Mouse (Mus musculus) ovary, postnatal 10 days (tissue): ENCODE results near the gene Slc30a4.

Experiments
- DNase-seq: peaks from one replicate; pipeline ENCODE4 v3.0.0; 2022; ENCODE audit warnings: low spot score

Slc30a4 gene

GRCm38 (mm10) chr2:122702181-122703036, at the start of gene Slc30a4:
Gene Slc30a4 (minus strand): TSS chr2:122702663.
- DNase-seq, result peak; percentile 43

- DNase-seq, result no peak
These were observed 44.0 kb upstream of the Slc30a4 start for GRCm38 (mm10) chr2:122746461-122746860.

- DNase-seq, result no peak
These were observed 36.6 kb upstream of the Slc30a4 start for GRCm38 (mm10) chr2:122739023-122739422.

GRCm38 (mm10) chr2:122737894-122738830, 35.7 kb upstream of the Slc30a4 start, which contains the start of gene Bloc1s6:
Gene Bloc1s6 (plus strand): TSS chr2:122738503.
- peak; percentile 77 for DNase-seq

GRCm38 (mm10) chr2:122731456-122731855, 29.0 kb upstream of the Slc30a4 start:
- DNase-seq, result no peak

GRCm38 (mm10) chr2:122725604-122726003, 23.1 kb upstream of the Slc30a4 start:
- no peak for DNase-seq

GRCm38 (mm10) chr2:122720564-122720963, 18.1 kb upstream of the Slc30a4 start:
- no peak for DNase-seq

GRCm38 (mm10) chr2:122719232-122719631, 16.8 kb upstream of the Slc30a4 start:
- no peak for DNase-seq

GRCm38 (mm10) chr2:122716301-122716842, 13.9 kb upstream of the Slc30a4 start:
- no peak for DNase-seq

GRCm38 (mm10) chr2:122715148-122715692, 12.8 kb upstream of the Slc30a4 start:
- no peak for DNase-seq

- DNase-seq, result no peak
These were observed 10.4 kb upstream of the Slc30a4 start for GRCm38 (mm10) chr2:122712848-122713247.

GRCm38 (mm10) chr2:122711911-122712310, 9.4 kb upstream of the Slc30a4 start:
- DNase-seq, result no peak

GRCm38 (mm10) chr2:122709156-122709555, 6.7 kb upstream of the Slc30a4 start:
- no peak for DNase-seq

GRCm38 (mm10) chr2:122708080-122708479, 5.6 kb upstream of the Slc30a4 start:
- DNase-seq, result no peak

GRCm38 (mm10) chr2:122704572-122704971, 2.1 kb upstream of the Slc30a4 start:
- DNase-seq, result no peak

- no peak for DNase-seq
These were observed 637 bp downstream of the Slc30a4 start for GRCm38 (mm10) chr2:122701871-122702180.

- DNase-seq, result no peak
These were observed 1.5 kb downstream of the Slc30a4 start for GRCm38 (mm10) chr2:122701012-122701411.

GRCm38 (mm10) chr2:122697526-122697925, 4.9 kb downstream of the Slc30a4 start:
- no peak for DNase-seq

GRCm38 (mm10) chr2:122686665-122687064, 15.8 kb downstream of the Slc30a4 start:
- no peak for DNase-seq

GRCm38 (mm10) chr2:122683641-122684040, 18.8 kb downstream of the Slc30a4 start:
- DNase-seq, result no peak

- no peak for DNase-seq
These were observed 19.9 kb downstream of the Slc30a4 start for GRCm38 (mm10) chr2:122682520-122682919.
